Mouse (Mus musculus) testis, adult 2 months (tissue): ENCODE measurements around the gene Stoml3. TPM values are rescaled to one million over a fixed set of nuclear protein-coding genes. Genes with fewer than 3 reads are reported as not detected.

Experiments
- H3K27ac ChIP-seq: fragments of 200-500 bp; 2 replicates; pipeline ENCODE4 v1.5.1; 2012; ENCODE audit warnings: low read depth, low read length; ENCODE audit not compliant: control insufficient read depth, insufficient read depth
- H3K27me3 ChIP-seq: fragments of 200-500 bp; 2 replicates; pipeline ENCODE4 v1.6.1; 2012; ENCODE audit warnings: mild to moderate bottlenecking, low read length, moderate library complexity; ENCODE audit not compliant: control insufficient read depth, insufficient read depth
- H3K36me3 ChIP-seq: fragments of 200-500 bp; 2 replicates; pipeline ENCODE4 v1.6.1; 2012; ENCODE audit warnings: mild to moderate bottlenecking, low read length; ENCODE audit not compliant: control insufficient read depth, insufficient read depth
- H3K4me1 ChIP-seq: fragments of 200-500 bp; 2 replicates; pipeline ENCODE4 v1.6.1; 2012; ENCODE audit warnings: low read length; ENCODE audit not compliant: control insufficient read depth, insufficient read depth
- H3K4me3 ChIP-seq: fragments of 200-500 bp; 2 replicates; pipeline ENCODE4 v1.5.1; 2012; ENCODE audit warnings: low read depth, mild to moderate bottlenecking, low read length, moderate library complexity, mixed read lengths; ENCODE audit not compliant: control insufficient read depth
- CTCF ChIP-seq: fragments of 200-500 bp; IDR thresholded peaks from 2 replicates; pipeline ENCODE4 v1.5.1; 2012; ENCODE audit warnings: low read depth, mild to moderate bottlenecking, inconsistent platforms, low read length, moderate library complexity; ENCODE audit not compliant: control insufficient read depth, insufficient read depth, insufficient replicate concordance
- POLR2A ChIP-seq: fragments of 200-500 bp; IDR thresholded peaks from 2 replicates; pipeline ENCODE4 v1.6.1; 2012; ENCODE audit warnings: low read depth, mild to moderate bottlenecking, inconsistent platforms, low read length, moderate library complexity; ENCODE audit not compliant: control insufficient read depth
- polyA plus RNA-seq: library from polyadenylated mRNA; depleted of rRNA; stranded (reverse); fragments of >200 nt; gene quantifications from 2 replicates; pipeline ENCODE4 v1.2.3, GENCODE M21; 2012

Stoml3 gene
- polyA plus RNA-seq, 1 experiment: not detected

- Histone ChIP-seq H3K36me3 (peaks cover 1% of the 10 kb centered on the region), H3K4me3 (no peak overlapping the region), H3K27ac (no peak overlapping the region)
Observed at GRCm38 (mm10) chr3:53454005-53454404, 34.4 kb upstream of the Stoml3 start.

GRCm38 (mm10) chr3:53454561-53454960, 33.9 kb upstream of the Stoml3 start:
- no peaks in the 10 kb centered on the region for H3K27me3 ChIP-seq
- TF ChIP-seq CTCF (no peak), POLR2A (no peak)
- no peak overlapping the region for H3K27ac ChIP-seq
- peaks cover 1% of the 10 kb centered on the region for H3K36me3 ChIP-seq
- H3K4me3 ChIP-seq: no peak overlapping the region
- H3K4me1 ChIP-seq: no peaks in the 10 kb centered on the region

More at GRCm38 (mm10) chr3:53454005-53454404, 34.4 kb upstream of the Stoml3 start:
- Histone ChIP-seq H3K27me3 (no peaks in the 10 kb centered on the region), H3K4me1 (no peaks in the 10 kb centered on the region)
- TF ChIP-seq POLR2A: no peak
- no peak for TF ChIP-seq CTCF

GRCm38 (mm10) chr3:53454984-53455383, 33.5 kb upstream of the Stoml3 start:
- H3K4me1 ChIP-seq: no peaks in the 10 kb centered on the region
- H3K4me3 ChIP-seq: no peak overlapping the region
- H3K27me3 ChIP-seq: no peaks in the 10 kb centered on the region
- H3K27ac ChIP-seq: no peak overlapping the region
- TF ChIP-seq POLR2A (no peak), CTCF (no peak)
- H3K36me3 ChIP-seq: peaks cover 1% of the 10 kb centered on the region

GRCm38 (mm10) chr3:53457750-53458149, 30.7 kb upstream of the Stoml3 start:
- H3K27ac ChIP-seq: no peak overlapping the region
- TF ChIP-seq POLR2A: no peak
- no peak for TF ChIP-seq CTCF
- H3K4me3 ChIP-seq: no peak overlapping the region
- peaks cover 2% of the 10 kb centered on the region for H3K4me1 ChIP-seq
- no peaks in the 10 kb centered on the region for H3K27me3 ChIP-seq
- peaks cover 1% of the 10 kb centered on the region for H3K36me3 ChIP-seq

GRCm38 (mm10) chr3:53460106-53460505, 28.3 kb upstream of the Stoml3 start:
- Histone ChIP-seq H3K27ac (no peak overlapping the region), H3K4me1 (peaks cover 4% of the 10 kb centered on the region), H3K27me3 (no peaks in the 10 kb centered on the region), H3K4me3 (no peak overlapping the region), H3K36me3 (peaks cover 1% of the 10 kb centered on the region)
- TF ChIP-seq CTCF (no peak), POLR2A (no peak)

GRCm38 (mm10) chr3:53462701-53463045, 25.8 kb upstream of the Stoml3 start:
- Histone ChIP-seq H3K4me1 (peaks cover 8% of the 10 kb centered on the region), H3K36me3 (no peaks in the 10 kb centered on the region; the same call in 1 of the 2 replicates), H3K27me3 (no peaks in the 10 kb centered on the region), H3K27ac (peak overlapping the region; percentile 99), H3K4me3 (peak overlapping the region; percentile 98)
- TF ChIP-seq POLR2A (no peak), CTCF (no peak)

GRCm38 (mm10) chr3:53463046-53463764, 25.2 kb upstream of the Stoml3 start, which contains the start of the genes Nhlrc3 and Proser1:
Gene Nhlrc3 (minus strand): TSS chr3:53463332.
Gene Proser1 (plus strand): TSS chr3:53463666.
- no peaks in the 10 kb centered on the region; the same call in 1 of the 2 replicates for H3K36me3 ChIP-seq
- peak within 1 kb of the TSS; percentile 99 for H3K27ac ChIP-seq
- no peaks in the 10 kb centered on the region for H3K27me3 ChIP-seq
- TF ChIP-seq CTCF (no peak), POLR2A (0 out of 2 replicates have a peak, but pooled peaks have one; percentile 21)
- H3K4me1 ChIP-seq: peaks cover 8% of the 10 kb centered on the region
- peak within 1 kb of the TSS; percentile 98 for H3K4me3 ChIP-seq
